Mouse (Mus musculus): ENCODE data around the gene Rnd2. TPM values are rescaled to one million over a fixed set of nuclear protein-coding genes. Genes with fewer than 3 reads are reported as not detected.
A peak's percentile ranks its signal among the peaks of the same experiment; 100 is the strongest.
"Not testable (repeated sequence)": the region's sequence is repeated elsewhere in the genome, so short reads cannot be mapped to it uniquely, and the experiment has no call there.

The Rnd2 gene
- polyA plus RNA-seq, 1 experiment from 2014 or later, result 2.0 TPM

DNA sequence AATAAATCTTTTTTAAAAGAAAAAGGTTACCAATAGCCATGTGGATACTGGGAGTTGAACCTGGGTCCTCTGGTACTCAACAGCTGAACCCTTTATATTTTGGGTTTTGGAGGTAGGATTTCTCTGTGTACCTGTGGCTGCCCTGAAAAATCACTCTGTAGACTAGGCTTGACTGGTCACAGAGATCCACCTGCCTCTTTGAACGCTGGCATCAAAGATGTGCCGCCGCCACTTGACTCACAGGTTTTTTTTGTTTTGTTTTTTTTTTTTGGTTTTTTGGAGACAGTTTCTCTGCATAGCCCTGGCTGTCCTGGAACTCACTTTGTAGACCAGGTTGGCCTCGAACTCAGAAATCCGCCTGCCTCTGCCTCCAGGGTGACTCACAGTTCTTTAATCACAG lies 17.0 kb upstream of the Rnd2 start:
- WGBS (ENCODE audit: insufficient replicate concordance), result 75% methylated on average over 5 of the region's 5 CpGs
- peaks cover 33% of the 10 kb centered on the region for H3K36me3 ChIP-seq (replicated peaks)
- H3K9ac ChIP-seq, result peak overlapping the region; percentile 69; the same call in 1 of the 2 replicates
- ATAC-seq (ENCODE audit: insufficient read depth), result no peak
- H3K4me1 ChIP-seq (replicated peaks), result peaks cover 67% of the 10 kb centered on the region
- peak overlapping the region; percentile 76 for H3K4me2 ChIP-seq
- peak overlapping the region; percentile 75 for H3K4me3 ChIP-seq (replicated peaks)
- peak overlapping the region; percentile 93 for H3K27ac ChIP-seq (replicated peaks)
- no peaks in the 10 kb centered on the region for H3K9me3 ChIP-seq (replicated peaks)
- H3K27me3 ChIP-seq, result no peaks in the 10 kb centered on the region

- WGBS (ENCODE audit: insufficient replicate concordance), result 5% methylated on average over 10 of the region's 10 CpGs
- H3K4me1 ChIP-seq (replicated peaks), result peaks cover 62% of the 10 kb centered on the region
- H3K4me2 ChIP-seq, result peak within 1 kb of the TSS; percentile 76
- peak within 1 kb of the TSS; percentile 69 for H3K9ac ChIP-seq
- peak; percentile 85 for ATAC-seq (ENCODE audit: insufficient read depth)
- peak within 1 kb of the TSS; percentile 75 for H3K4me3 ChIP-seq (replicated peaks)
- H3K27me3 ChIP-seq, result no peaks in the 10 kb centered on the region
- H3K36me3 ChIP-seq (replicated peaks), result peaks cover 29% of the 10 kb centered on the region
- peak within 1 kb of the TSS; percentile 93 for H3K27ac ChIP-seq (replicated peaks)
- H3K9me3 ChIP-seq (replicated peaks), result no peaks in the 10 kb centered on the region
These were observed 16.5 kb upstream of the Rnd2 start, which contains the start of gene Ifi35 for GRCm38 (mm10) chr11:101448274-101448746. Ifi35 (plus strand) TSS chr11:101448407.

GRCm38 (mm10) chr11:101448899-101449298 lies 15.9 kb upstream of the Rnd2 start:
- ATAC-seq (ENCODE audit: insufficient read depth), result peak; percentile 10; the same call in 1 of the 2 replicates
- WGBS (ENCODE audit: insufficient replicate concordance), result 38% methylated on average over 4 of the region's 4 CpGs
- Histone ChIP-seq H3K27me3 (no peaks in the 10 kb centered on the region), H3K9me3 (replicated peaks) (no peaks in the 10 kb centered on the region), H3K9ac (peak overlapping the region; percentile 69), H3K4me2 (peak overlapping the region; percentile 76), H3K36me3 (replicated peaks) (peaks cover 23% of the 10 kb centered on the region), H3K4me1 (replicated peaks) (peaks cover 56% of the 10 kb centered on the region), H3K4me3 (replicated peaks) (peak overlapping the region; percentile 75), H3K27ac (replicated peaks) (peak overlapping the region; percentile 93)

DNA sequence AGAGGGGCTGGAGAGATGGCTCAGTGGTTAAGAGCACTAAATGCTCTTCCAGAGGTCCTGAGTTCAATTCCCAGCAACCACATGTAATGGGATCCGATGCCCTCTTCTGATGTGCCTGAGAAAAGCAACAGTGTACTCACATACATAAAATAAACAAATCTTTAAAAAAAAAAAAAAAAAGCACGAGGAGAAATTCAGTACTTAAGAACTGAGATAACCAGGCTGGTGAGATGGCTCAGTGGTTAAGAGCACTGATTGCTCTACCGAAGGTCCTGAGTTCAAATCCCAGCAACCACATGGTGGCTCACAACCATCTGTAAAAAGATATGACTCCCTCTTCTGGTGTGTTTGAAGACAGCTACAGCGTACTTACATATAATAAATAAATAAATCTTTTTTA lies 15.2 kb upstream of the Rnd2 start:
- Histone ChIP-seq H3K4me1 (replicated peaks) (peaks cover 52% of the 10 kb centered on the region), H3K36me3 (replicated peaks) (peaks cover 16% of the 10 kb centered on the region), H3K4me3 (replicated peaks) (peak overlapping the region; percentile 75), H3K4me2 (peak overlapping the region; percentile 76), H3K27ac (replicated peaks) (peak overlapping the region; percentile 93)
- ATAC-seq (ENCODE audit: insufficient read depth); H3K9me3 ChIP-seq (replicated peaks); H3K9ac ChIP-seq; H3K27me3 ChIP-seq: not testable (repeated sequence)
- 59% methylated on average over 4 of the region's 4 CpGs for WGBS (ENCODE audit: insufficient replicate concordance)

GRCm38 (mm10) chr11:101450394-101450793 lies 14.4 kb upstream of the Rnd2 start:
- Histone ChIP-seq H3K36me3 (replicated peaks) (peaks cover 8% of the 10 kb centered on the region), H3K27ac (replicated peaks) (no peak overlapping the region), H3K27me3 (no peaks in the 10 kb centered on the region), H3K9me3 (replicated peaks) (no peaks in the 10 kb centered on the region), H3K4me1 (replicated peaks) (peaks cover 48% of the 10 kb centered on the region), H3K4me3 (replicated peaks) (no peak overlapping the region), H3K4me2 (no peak overlapping the region), H3K9ac (no peak overlapping the region)
- WGBS (ENCODE audit: insufficient replicate concordance), result 83% methylated on average over 3 of the region's 3 CpGs
- no peak for ATAC-seq (ENCODE audit: insufficient read depth)

- 82% methylated on average over 10 of the region's 10 CpGs for WGBS (ENCODE audit: insufficient replicate concordance)
- Histone ChIP-seq H3K27me3 (no peaks in the 10 kb centered on the region), H3K27ac (replicated peaks) (no peak overlapping the region)
These were observed 13.3 kb upstream of the Rnd2 start for GRCm38 (mm10) chr11:101451536-101451935.

DNA sequence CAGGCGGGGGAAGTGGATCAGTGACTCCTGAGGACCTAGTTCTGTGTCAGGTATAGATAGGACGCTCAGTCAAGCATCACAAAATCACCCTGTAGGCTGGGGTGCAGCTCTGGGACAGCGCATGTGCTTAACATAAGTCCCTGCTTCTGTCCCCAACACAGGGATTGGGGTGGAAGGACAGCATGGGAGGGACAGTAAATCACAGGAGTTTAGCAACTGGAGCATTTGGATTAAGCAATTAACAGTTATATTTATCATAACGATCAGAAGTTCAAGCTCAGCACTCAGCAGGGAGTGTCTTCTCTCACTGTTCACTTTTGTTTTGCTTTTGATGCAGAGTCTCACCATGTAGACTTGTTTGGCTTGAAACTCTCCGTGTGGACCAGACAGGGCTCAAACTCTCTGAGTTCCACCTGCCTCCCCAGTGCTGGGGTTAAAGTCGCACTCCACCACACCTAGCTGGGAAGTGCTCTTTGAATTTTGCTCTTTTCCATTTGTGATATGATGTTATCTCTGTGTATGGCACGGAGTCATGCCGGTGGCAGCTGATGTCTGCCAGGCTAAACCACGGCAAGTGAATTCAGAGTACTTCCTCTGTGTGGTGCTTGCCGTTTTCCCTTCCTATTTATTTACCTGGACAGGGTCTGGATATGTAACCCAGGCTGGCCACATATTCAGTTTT lies 12.6 kb upstream of the Rnd2 start:
- Histone ChIP-seq H3K27ac (replicated peaks) (no peak overlapping the region), H3K9me3 (replicated peaks) (no peaks in the 10 kb centered on the region), H3K9ac (no peak overlapping the region), H3K4me3 (replicated peaks) (no peak overlapping the region), H3K36me3 (replicated peaks) (peaks cover 9% of the 10 kb centered on the region; the same call in 1 of the 2 replicates), H3K4me2 (no peak overlapping the region), H3K27me3 (no peaks in the 10 kb centered on the region), H3K4me1 (replicated peaks) (peaks cover 55% of the 10 kb centered on the region)
- ATAC-seq (ENCODE audit: insufficient read depth), result no peak
- 48% methylated on average over 10 of the region's 10 CpGs for WGBS (ENCODE audit: insufficient replicate concordance)

More at GRCm38 (mm10) chr11:101451536-101451935, 13.3 kb upstream of the Rnd2 start:
- Histone ChIP-seq H3K9ac (no peak overlapping the region), H3K4me2 (no peak overlapping the region), H3K36me3 (replicated peaks) (peaks cover 3% of the 10 kb centered on the region; the same call in 1 of the 2 replicates), H3K4me1 (replicated peaks) (peaks cover 55% of the 10 kb centered on the region), H3K4me3 (replicated peaks) (no peak overlapping the region), H3K9me3 (replicated peaks) (no peaks in the 10 kb centered on the region)
- no peak for ATAC-seq (ENCODE audit: insufficient read depth)

DNA sequence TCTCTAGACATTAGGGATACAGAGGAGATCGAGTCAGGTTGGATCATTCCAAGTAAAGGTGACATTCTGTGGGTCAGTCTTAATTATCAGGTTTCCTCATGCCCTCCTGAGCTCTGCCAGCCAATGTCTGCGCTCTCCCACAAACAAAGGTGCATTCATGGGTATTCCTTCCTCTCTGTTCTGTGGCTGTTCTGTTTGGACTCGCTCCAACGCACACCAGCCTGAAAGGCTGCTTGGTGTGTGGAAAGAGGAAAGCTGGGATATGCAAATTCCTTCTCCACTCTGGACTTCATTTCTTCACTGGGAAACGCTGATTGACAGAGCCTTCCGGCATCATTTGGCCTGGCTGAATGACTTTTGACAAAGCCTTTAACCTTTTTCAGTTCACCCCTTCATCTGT lies 10.1 kb upstream of the Rnd2 start:
- Histone ChIP-seq H3K36me3 (replicated peaks) (peaks cover 32% of the 10 kb centered on the region), H3K4me1 (replicated peaks) (peaks cover 48% of the 10 kb centered on the region), H3K9ac (no peak overlapping the region), H3K9me3 (replicated peaks) (no peaks in the 10 kb centered on the region), H3K4me3 (replicated peaks) (no peak overlapping the region), H3K27ac (replicated peaks) (no peak overlapping the region), H3K27me3 (no peaks in the 10 kb centered on the region), H3K4me2 (no peak overlapping the region)
- ATAC-seq (ENCODE audit: insufficient read depth), result no peak
- WGBS (ENCODE audit: insufficient replicate concordance), result 83% methylated on average over 6 of the region's 6 CpGs

- no peak overlapping the region for H3K9ac ChIP-seq
- H3K4me2 ChIP-seq, result no peak overlapping the region
- peaks cover 41% of the 10 kb centered on the region for H3K36me3 ChIP-seq (replicated peaks)
- WGBS (ENCODE audit: insufficient replicate concordance), result 74% methylated on average over 7 of the region's 7 CpGs
- no peaks in the 10 kb centered on the region for H3K27me3 ChIP-seq
- H3K4me3 ChIP-seq (replicated peaks), result no peak overlapping the region
- H3K9me3 ChIP-seq (replicated peaks), result no peaks in the 10 kb centered on the region
- no peak for ATAC-seq (ENCODE audit: insufficient read depth)
- H3K4me1 ChIP-seq (replicated peaks), result peaks cover 45% of the 10 kb centered on the region
- H3K27ac ChIP-seq (replicated peaks), result no peak overlapping the region
These were observed 9.2 kb upstream of the Rnd2 start for GRCm38 (mm10) chr11:101455627-101456026.

GRCm38 (mm10) chr11:101457631-101458030 lies 7.2 kb upstream of the Rnd2 start:
- ATAC-seq (ENCODE audit: insufficient read depth), result no peak
- no peak overlapping the region for H3K27ac ChIP-seq (replicated peaks)
- H3K4me1 ChIP-seq (replicated peaks), result peaks cover 32% of the 10 kb centered on the region
- H3K4me2 ChIP-seq, result no peak overlapping the region
- H3K9ac ChIP-seq, result no peak overlapping the region
- no peak overlapping the region for H3K4me3 ChIP-seq (replicated peaks)
- no peaks in the 10 kb centered on the region for H3K9me3 ChIP-seq (replicated peaks)
- 0 out of 2 replicates have a peak, but pooled peaks cover 3% of the 10 kb centered on the region for H3K27me3 ChIP-seq
- 82% methylated on average over 9 of the region's 9 CpGs for WGBS (ENCODE audit: insufficient replicate concordance)
- H3K36me3 ChIP-seq (replicated peaks), result peaks cover 46% of the 10 kb centered on the region

- Histone ChIP-seq H3K4me1 (replicated peaks) (peaks cover 38% of the 10 kb centered on the region), H3K36me3 (replicated peaks) (peaks cover 46% of the 10 kb centered on the region), H3K4me3 (replicated peaks) (no peak overlapping the region), H3K4me2 (no peak overlapping the region), H3K27me3 (peaks cover 3% of the 10 kb centered on the region; the same call in 1 of the 2 replicates), H3K9ac (no peak overlapping the region), H3K9me3 (replicated peaks) (no peaks in the 10 kb centered on the region), H3K27ac (replicated peaks) (no peak overlapping the region)
- 82% methylated on average over 12 of the region's 12 CpGs for WGBS (ENCODE audit: insufficient replicate concordance)
- no peak for ATAC-seq (ENCODE audit: insufficient read depth)
These were observed 6.6 kb upstream of the Rnd2 start for GRCm38 (mm10) chr11:101458217-101458616.

Data from liver, embryonic 15.5 days (tissue).